Mouse (Mus musculus): Measurements from ENCODE around the gene Net1. TPM values are rescaled to one million over a fixed set of nuclear protein-coding genes. Genes with fewer than 3 reads are reported as not detected.
"Not testable (repeated sequence)": the region's sequence is repeated elsewhere in the genome, so short reads cannot be mapped to it uniquely, and the experiment has no call there.

Net1 gene
- 10 to 100 TPM; 25.3 to 27.0 TPM for polyA plus RNA-seq (2017; shearing (Covaris generic))

- peak; percentile 96 for ATAC-seq
Measured at GRCm38 (mm10) chr13:3917571-3918311, at the start of gene Net1, which contains the start of gene Tubal3. Net1 (minus strand) TSS chr13:3918220. Tubal3 (plus strand) TSS chr13:3918274.

- no peak for ATAC-seq
Measured at GRCm38 (mm10) chr13:3951198-3951914, 33.3 kb upstream of the Net1 start.

GRCm38 (mm10) chr13:3949477-3949876 is 31.5 kb upstream of the Net1 start:
- ATAC-seq = no peak

- no peak for ATAC-seq
Measured at GRCm38 (mm10) chr13:3947267-3947666, 29.2 kb upstream of the Net1 start.

GRCm38 (mm10) chr13:3945249-3945648 is 27.2 kb upstream of the Net1 start, which contains the start of gene Ucn3:
Ucn3 (minus strand) TSS chr13:3945349.
- ATAC-seq = no peak

- no peak for ATAC-seq
Measured at GRCm38 (mm10) chr13:3944699-3945098, 26.7 kb upstream of the Net1 start.

GRCm38 (mm10) chr13:3926046-3926445 is 8.0 kb upstream of the Net1 start:
- no peak for ATAC-seq

- no peak for ATAC-seq
Measured at GRCm38 (mm10) chr13:3925632-3926031, 7.6 kb upstream of the Net1 start.

GRCm38 (mm10) chr13:3924483-3924882 is 6.5 kb upstream of the Net1 start:
- no peak for ATAC-seq

GRCm38 (mm10) chr13:3913504-3913903 is 4.5 kb downstream of the Net1 start:
- no peak for ATAC-seq

- ATAC-seq = no peak
Measured at GRCm38 (mm10) chr13:3910356-3910755, 7.7 kb downstream of the Net1 start.

GRCm38 (mm10) chr13:3908262-3908661 is 9.8 kb downstream of the Net1 start:
- no peak for ATAC-seq

GRCm38 (mm10) chr13:3907151-3907696 is 10.8 kb downstream of the Net1 start:
- no peak for ATAC-seq

- no peak for ATAC-seq
Measured at GRCm38 (mm10) chr13:3899301-3899700, 18.7 kb downstream of the Net1 start.

- ATAC-seq = not testable (repeated sequence)
Measured at GRCm38 (mm10) chr13:3898202-3898601, 19.8 kb downstream of the Net1 start.

- ATAC-seq = peak; percentile 37
Measured at GRCm38 (mm10) chr13:3896913-3897312, 21.1 kb downstream of the Net1 start.

GRCm38 (mm10) chr13:3896032-3896431 is 22.0 kb downstream of the Net1 start:
- no peak for ATAC-seq

GRCm38 (mm10) chr13:3895397-3895980 is 22.5 kb downstream of the Net1 start:
- ATAC-seq = no peak

GRCm38 (mm10) chr13:3894549-3894948 is 23.5 kb downstream of the Net1 start:
- no peak for ATAC-seq

- ATAC-seq = peak; percentile 96
Measured at GRCm38 (mm10) chr13:3893126-3893734, 24.8 kb downstream of the Net1 start.

GRCm38 (mm10) chr13:3892601-3893000 is 25.4 kb downstream of the Net1 start:
- no peak for ATAC-seq

- ATAC-seq = no peak
Measured at GRCm38 (mm10) chr13:3891479-3892087, 26.4 kb downstream of the Net1 start.

Data from activated CD4-positive, CD25-positive, alpha-beta regulatory T cell, adult 4 months (primary cell).